16 mouse cellular contexts compared by ENCODE assay signal in the genomic region with DNA sequence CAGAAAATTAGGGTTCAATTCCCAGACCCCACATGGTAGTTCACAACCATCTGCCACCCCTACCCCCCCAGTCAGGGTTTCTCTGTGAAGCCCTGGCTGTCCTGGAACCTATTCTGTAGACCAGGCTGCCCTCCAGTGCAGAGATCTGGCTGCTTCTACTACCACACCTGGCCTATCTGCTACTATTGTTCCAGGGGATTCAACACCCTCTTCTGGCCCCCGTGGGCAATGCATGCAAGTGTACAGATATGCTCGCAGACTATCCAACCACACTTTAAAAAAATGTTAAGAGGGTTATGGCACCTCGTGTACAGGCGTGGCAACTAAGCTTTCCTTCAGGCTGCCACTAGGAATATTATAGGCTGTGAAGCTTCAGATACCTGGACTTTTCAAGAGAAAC. TPM values are rescaled to one million over a fixed set of nuclear protein-coding genes. Genes with fewer than 3 reads are reported as not detected.
DNase-seq lines count a peak whose midpoint lies in the region; ATAC-seq and TF ChIP-seq lines count a peak whose summit lies in the region.
"Had no signal": no experiment of that assay in that cellular context is flagged by ENCODE, and none has a peak within 500 bp of the region (broad histone marks: within the 10 kb centered on the region; RNA-seq: fewer than 3 reads in every experiment).

No protein-coding gene starts in this region.

- H3K9me3 ChIP-seq in liver, postnatal 0 days (ENCODE audit: low read length) = no peaks in the 10 kb centered on the region
- no peaks in the 10 kb centered on the region for H3K9me3 ChIP-seq in liver, embryonic 11.5 days (ENCODE audit: control insufficient read depth, low read length)
- peaks cover under 1% of the 10 kb centered on the region for H3K9me3 ChIP-seq in CH12.LX (replicated peaks; ENCODE audit: low read length)
- H3K9me3 ChIP-seq in forebrain, embryonic 11.5 days (ENCODE audit: control insufficient read depth, low read length) = no peaks in the 10 kb centered on the region
- H3K9me3 ChIP-seq: forebrain, embryonic 15.5 days; heart, embryonic 10.5 days; limb, embryonic 12.5 days had no signal

- no peaks in the 10 kb centered on the region for H3K27me3 ChIP-seq in liver, postnatal 0 days (ENCODE audit: insufficient read depth, low read length)
- no peaks in the 10 kb centered on the region for H3K27me3 ChIP-seq in liver, embryonic 11.5 days (replicated peaks; ENCODE audit: control insufficient read depth, insufficient read depth, low read length)
- H3K27me3 ChIP-seq in CH12.LX (replicated peaks) = no peaks in the 10 kb centered on the region
- H3K27me3 ChIP-seq in forebrain, embryonic 11.5 days (ENCODE audit: control insufficient read depth, insufficient read depth, low read length) = no peaks in the 10 kb centered on the region
- H3K27me3 ChIP-seq: forebrain, embryonic 15.5 days; limb, embryonic 12.5 days had no signal

- no peak for DNase-seq in liver, postnatal 0 days
- DNase-seq in liver, embryonic 11.5 days (ENCODE audit: low spot score) = no peak
- DNase-seq in CH12.LX (ENCODE audit: extremely low read depth) (no peak), R1 (ENCODE audit: low read depth, low spot score) (peak; percentile 49)
- DNase-seq in thymus, postnatal 14 days = peak; percentile 51
- no peak for DNase-seq in forebrain, embryonic 11.5 days (ENCODE audit: low spot score)
- no peak for DNase-seq in left cerebral cortex, postnatal 10 days (ENCODE audit: extremely low spot score in 1 of 2, low spot score in 2 of 2)
- DNase-seq: cerebellum, adult 2 months; heart, postnatal 36 days; kidney, postnatal 36 days; lung, adult 2 months; right cerebral cortex, postnatal 4 days had no signal

- H3K4me1 ChIP-seq in liver, postnatal 0 days (ENCODE audit: insufficient read depth) = no peaks in the 10 kb centered on the region
- no peaks in the 10 kb centered on the region for H3K4me1 ChIP-seq in liver, embryonic 11.5 days (replicated peaks; ENCODE audit: control insufficient read depth, insufficient read depth, low read length)
- no peaks in the 10 kb centered on the region for H3K4me1 ChIP-seq in CH12.LX (ENCODE audit: control insufficient read depth in 1 of 2, insufficient read depth in 2 of 2)
- no peaks in the 10 kb centered on the region for H3K4me1 ChIP-seq in forebrain, embryonic 11.5 days (replicated peaks; ENCODE audit: control insufficient read depth, insufficient read depth, low read length)
- H3K4me1 ChIP-seq: forebrain, embryonic 15.5 days; heart, embryonic 10.5 days; limb, embryonic 12.5 days had no signal

- no peak overlapping the region for H3K4me3 ChIP-seq in liver, postnatal 0 days (ENCODE audit: low read depth, low read length)
- H3K4me3 ChIP-seq in liver, embryonic 11.5 days (ENCODE audit: low read depth, low read length) = no peak overlapping the region
- no peak overlapping the region for H3K4me3 ChIP-seq in CH12.LX (replicated peaks in 1 of 3; ENCODE audit: low read depth in 2 of 3, low read length in 2 of 3, poor library complexity in 1 of 3)
- H3K4me3 ChIP-seq in forebrain, embryonic 11.5 days (ENCODE audit: low read depth, low read length) = no peak overlapping the region
- H3K4me3 ChIP-seq: forebrain, embryonic 15.5 days; heart, embryonic 10.5 days; limb, embryonic 12.5 days had no signal

- peaks cover 54% of the 10 kb centered on the region for H3K36me3 ChIP-seq in liver, postnatal 0 days (replicated peaks; ENCODE audit: insufficient read depth, low read length)
- peaks cover 32% of the 10 kb centered on the region for H3K36me3 ChIP-seq in liver, embryonic 11.5 days (ENCODE audit: control insufficient read depth, insufficient read depth, low read length)
- peaks cover 43 to 93% of the 10 kb centered on the region in 2 experiments for H3K36me3 ChIP-seq in CH12.LX (replicated peaks in 1 of 2; ENCODE audit: control insufficient read depth in 1 of 2, insufficient read depth in 1 of 2, low read length in 1 of 2)
- peaks cover 16% of the 10 kb centered on the region for H3K36me3 ChIP-seq in forebrain, embryonic 11.5 days (ENCODE audit: control insufficient read depth, insufficient read depth, low read length)

- no peak for TF ChIP-seq POLR2A in CH12.LX (IDR thresholded peaks at IDR 0.05; ENCODE audit: low read depth, low read length)

- no peak for TF ChIP-seq EP300 in liver, postnatal 0 days (IDR thresholded peaks at IDR 0.05; ENCODE audit: low read depth)
- no peak for TF ChIP-seq EP300 in CH12.LX (IDR thresholded peaks at IDR 0.05; ENCODE audit: low read length)

- in situ Hi-C loops in CH12.LX (cut with MboI; ENCODE audit: low pct_ligation_motif_present, low pct_unique_long_range_greater_than_20kb, low sequenced_read_pairs) = no loop called here

- TF ChIP-seq CTCF in liver, postnatal 0 days (IDR thresholded peaks at IDR 0.05; ENCODE audit: low read depth) = peak; percentile 36
- TF ChIP-seq CTCF in CH12.LX (conservative IDR thresholded peaks at IDR 0.05 in 1 of 2, IDR thresholded peaks at IDR 0.05 in 1 of 2; ENCODE audit: low read depth in 2 of 2, low read length in 2 of 2) = peak in 1 of 2 experiments; percentile 51; a peak in 2 of 4 replicates

- no peak overlapping the region for H3K27ac ChIP-seq in liver, postnatal 0 days (ENCODE audit: low read depth)
- H3K27ac ChIP-seq in liver, embryonic 11.5 days (ENCODE audit: low read depth, low read length) = no peak overlapping the region
- H3K27ac ChIP-seq in CH12.LX (ENCODE audit: insufficient read depth, low read depth) = no peak overlapping the region
- H3K27ac ChIP-seq in forebrain, embryonic 11.5 days (ENCODE audit: low read depth, low read length) = no peak overlapping the region
- H3K27ac ChIP-seq: forebrain, embryonic 15.5 days; heart, embryonic 10.5 days; limb, embryonic 12.5 days had no signal

- H3K4me2 ChIP-seq in liver, postnatal 0 days (ENCODE audit: low read depth, low read length) = no peak overlapping the region
- H3K4me2 ChIP-seq in liver, embryonic 11.5 days = no peak overlapping the region
- no peak overlapping the region for H3K4me2 ChIP-seq in CH12.LX (ENCODE audit: insufficient read depth, low read depth, poor library complexity, severe bottlenecking)
- H3K4me2 ChIP-seq in forebrain, embryonic 11.5 days (ENCODE audit: low read depth, low read length, severe bottlenecking) = no peak overlapping the region
- H3K4me2 ChIP-seq: forebrain, embryonic 15.5 days; limb, embryonic 12.5 days had no signal

- ATAC-seq in liver, postnatal 0 days = no peak
- no peak; the same call in 1 of the 2 replicates for ATAC-seq in liver, embryonic 11.5 days (replicated peaks; ENCODE audit: low FRiP score)
- no peak for ATAC-seq in forebrain, embryonic 11.5 days (replicated peaks; ENCODE audit: low FRiP score)
- ATAC-seq: forebrain, embryonic 15.5 days; inflammation-experienced regulatory T-cells, adult 6 months had no signal

- peak; percentile 13 for TF ChIP-seq RAD21 in CH12.LX (IDR thresholded peaks at IDR 0.05; ENCODE audit: low read depth, low read length)

- H3K79me2 ChIP-seq in CH12.LX (replicated peaks; ENCODE audit: control insufficient read depth, extremely low read depth, insufficient read depth, poor library complexity, severe bottlenecking) = no peaks in the 10 kb centered on the region

- intact Hi-C loops in left cerebral cortex, postnatal 10 days (cut with DNase I) = no loop called here

- WGBS in liver, postnatal 0 days (ENCODE audit: insufficient replicate concordance) = 68% methylated on average over 4 of the region's 4 CpGs
- WGBS in liver, embryonic 11.5 days = 74% methylated on average over 4 of the region's 4 CpGs
- 88% methylated on average over 4 of the region's 4 CpGs for WGBS in forebrain, embryonic 11.5 days

- dilution Hi-C loops in CH12.LX (cut with MboI; ENCODE audit: extremely low pct_ligation_motif_present, extremely low pct_unique_long_range_greater_than_20kb, low sequenced_read_pairs) = no loop called here

- H3K9ac ChIP-seq in liver, postnatal 0 days (replicated peaks) = no peak overlapping the region
- H3K9ac ChIP-seq in liver, embryonic 11.5 days (ENCODE audit: low read depth, low read length) = no peak overlapping the region; the same call in 1 of the 2 replicates
- no peak overlapping the region for H3K9ac ChIP-seq in CH12.LX (ENCODE audit: insufficient read depth, low read depth)
- no peak overlapping the region for H3K9ac ChIP-seq in forebrain, embryonic 11.5 days (ENCODE audit: low read length)
- H3K9ac ChIP-seq: forebrain, embryonic 15.5 days; limb, embryonic 12.5 days had no signal

RNA-seq across cellular contexts. Expression of a gene that starts 20.1 kb away (rescaled TPM):
- polyA plus RNA-seq in liver, postnatal 0 days (2015; fragmentation: Nextera tagmentation; extraction: Ambion mirVana) = 16.9 and 21.1 TPM in 2 replicates
- polyA plus RNA-seq in liver, embryonic 11.5 days (2014; fragmentation: Nextera tagmentation; extraction: Ambion mirVana) = 56.1 and 58.6 TPM in 2 replicates
- total RNA-seq in CH12.LX (2012; rRNA removed) (45.9 and 71.0 TPM in 2 replicates), CH12.LX (2014; rRNA removed) (42.2 and 57.8 TPM in 2 replicates)
- 105 and 151 TPM in 2 replicates for polyA plus RNA-seq in CH12.LX (2012; ENCODE audit: insufficient read length, low read depth)
- 82.0 and 82.9 TPM in 2 replicates for polyA plus RNA-seq in forebrain, embryonic 11.5 days (2014; fragmentation: Nextera tagmentation; extraction: Ambion mirVana)
- total RNA-seq in left cerebral cortex, postnatal 10 days (2021) = 10 to 100 TPM; 65.3 to 66.1 TPM

RNA-seq across cellular contexts. Expression of a gene that starts 20.3 kb away (rescaled TPM):
- 18.0 and 18.6 TPM in 2 replicates for polyA plus RNA-seq in liver, postnatal 0 days (2015; fragmentation: Nextera tagmentation; extraction: Ambion mirVana)
- polyA plus RNA-seq in liver, embryonic 11.5 days (2014; fragmentation: Nextera tagmentation; extraction: Ambion mirVana) = 44.7 and 45.7 TPM in 2 replicates
- total RNA-seq in CH12.LX (2012; rRNA removed) = 23.5 and 27.8 TPM in 2 replicates
- total RNA-seq in CH12.LX (2014; rRNA removed) = 19.4 and 19.8 TPM in 2 replicates
- polyA plus RNA-seq in CH12.LX (2012; ENCODE audit: insufficient read length, low read depth) = 25.4 and 26.9 TPM in 2 replicates
- polyA plus RNA-seq in forebrain, embryonic 11.5 days (2014; fragmentation: Nextera tagmentation; extraction: Ambion mirVana) = 40.1 and 46.1 TPM in 2 replicates
- total RNA-seq in left cerebral cortex, postnatal 10 days (2021) = 10 to 100 TPM; 18.5 to 19.3 TPM

RNA-seq across cellular contexts. Expression of a gene that starts 24.4 kb away (rescaled TPM):
- 75.4 and 81.4 TPM in 2 replicates for polyA plus RNA-seq in liver, postnatal 0 days (2015; fragmentation: Nextera tagmentation; extraction: Ambion mirVana)
- 49.4 and 49.7 TPM in 2 replicates for polyA plus RNA-seq in liver, embryonic 11.5 days (2014; fragmentation: Nextera tagmentation; extraction: Ambion mirVana)
- total RNA-seq in CH12.LX (2012; rRNA removed) (64.3 and 87.9 TPM in 2 replicates), CH12.LX (2014; rRNA removed) (51.6 and 52.3 TPM in 2 replicates)
- 45.1 and 45.9 TPM in 2 replicates for polyA plus RNA-seq in CH12.LX (2012; ENCODE audit: insufficient read length, low read depth)
- polyA plus RNA-seq in forebrain, embryonic 11.5 days (2014; fragmentation: Nextera tagmentation; extraction: Ambion mirVana) = 4.0 and 4.9 TPM in 2 replicates
- total RNA-seq in left cerebral cortex, postnatal 10 days (2021) = 1 to 10 TPM; 3.3 to 5.0 TPM

RNA-seq across cellular contexts. Expression of a gene that starts 32.8 kb away (rescaled TPM):
- polyA plus RNA-seq in liver, postnatal 0 days (2015; fragmentation: Nextera tagmentation; extraction: Ambion mirVana) = 13.5 and 21.1 TPM in 2 replicates
- polyA plus RNA-seq in liver, embryonic 11.5 days (2014; fragmentation: Nextera tagmentation; extraction: Ambion mirVana) = 9.9 and 10.2 TPM in 2 replicates
- total RNA-seq in CH12.LX (2012; rRNA removed) (2.8 and 3.5 TPM in 2 replicates), CH12.LX (2014; rRNA removed) (1.1 and 1.9 TPM in 2 replicates)
- polyA plus RNA-seq in CH12.LX (2012; ENCODE audit: insufficient read length, low read depth) = 8.9 and 9.9 TPM in 2 replicates
- polyA plus RNA-seq in forebrain, embryonic 11.5 days (2014; fragmentation: Nextera tagmentation; extraction: Ambion mirVana) = 4.5 and 5.2 TPM in 2 replicates
- 1 to 10 TPM; 1.8 to 2.4 TPM for total RNA-seq in left cerebral cortex, postnatal 10 days (2021)

RNA-seq across cellular contexts. Expression of a gene that starts 39.0 kb away (rescaled TPM):
- 0.12 and 0.26 TPM in 2 replicates for polyA plus RNA-seq in liver, postnatal 0 days (2015; fragmentation: Nextera tagmentation; extraction: Ambion mirVana)
- polyA plus RNA-seq in liver, embryonic 11.5 days (2014; fragmentation: Nextera tagmentation; extraction: Ambion mirVana) = 1.7 TPM in 2 replicates
- total RNA-seq in CH12.LX (2012; rRNA removed) = 1.9 and 2.7 TPM in 2 replicates
- total RNA-seq in CH12.LX (2014; rRNA removed) = 0.31 and 0.67 TPM in 2 replicates
- 0.99 and 1.00 TPM in 2 replicates for polyA plus RNA-seq in CH12.LX (2012; ENCODE audit: insufficient read length, low read depth)
- 6.1 and 8.2 TPM in 2 replicates for polyA plus RNA-seq in forebrain, embryonic 11.5 days (2014; fragmentation: Nextera tagmentation; extraction: Ambion mirVana)
- total RNA-seq in left cerebral cortex, postnatal 10 days (2021) = 100 to 1,000 TPM; 106 to 112 TPM

Comparison
In these comparisons a context has a peak if more than half of its experiments do, and no peak if none do; other contexts are left out.
1. DNase-seq: peak in R1 (single experiment) and thymus, postnatal 14 days (single experiment); none in liver, postnatal 0 days (single experiment), liver, embryonic 11.5 days (single experiment), CH12.LX (single experiment), forebrain, embryonic 11.5 days (single experiment) and left cerebral cortex, postnatal 10 days (0 of 2).